Mouse (Mus musculus) kidney, adult 2 months (tissue): Measurements from ENCODE around the gene Kdf1. TPM values are rescaled to one million over a fixed set of nuclear protein-coding genes. Genes with fewer than 3 reads are reported as not detected.

Source experiments
- DNase-seq: peaks from one replicate; pipeline ENCODE4 v3.0.0; 2021
- H3K27ac ChIP-seq: fragments of 200-500 bp; 2 replicates; pipeline ENCODE4 v1.5.1; 2012; ENCODE audit warnings: low read depth, low read length, control low read depth, inconsistent platforms; ENCODE audit not compliant: insufficient read depth
- H3K27me3 ChIP-seq: fragments of 200-500 bp; replicated peaks from 2 replicates; pipeline ENCODE4 v1.6.1; 2012; ENCODE audit warnings: mild to moderate bottlenecking, moderate library complexity, low read length, inconsistent platforms; ENCODE audit not compliant: control insufficient read depth, insufficient read depth
- H3K36me3 ChIP-seq: fragments of 200-500 bp; 2 replicates; pipeline ENCODE4 v1.6.1; 2012; ENCODE audit warnings: mild to moderate bottlenecking, moderate library complexity, low read length, inconsistent platforms; ENCODE audit not compliant: control insufficient read depth, insufficient read depth
- H3K4me1 ChIP-seq: fragments of 200-500 bp; 2 replicates; pipeline ENCODE4 v1.6.1; 2011; ENCODE audit warnings: low read length; ENCODE audit not compliant: control insufficient read depth, insufficient read depth
- H3K4me3 ChIP-seq: fragments of 200-500 bp; 2 replicates; pipeline ENCODE4 v1.5.1; 2011; ENCODE audit warnings: mild to moderate bottlenecking, low read depth, low read length, control low read depth; ENCODE audit not compliant: insufficient read depth
- CTCF ChIP-seq: fragments of 200-500 bp; conservative IDR thresholded peaks from 2 replicates; pipeline ENCODE4 v1.5.1; 2011; ENCODE audit warnings: low read depth, mild to moderate bottlenecking, control low read depth, low read length, moderate library complexity, mixed read lengths; ENCODE audit not compliant: insufficient read depth, insufficient read length
- POLR2A ChIP-seq: fragments of 200-500 bp; IDR thresholded peaks from one replicate; pipeline ENCODE4 v1.6.1; 2011; ENCODE audit warnings: low read depth, low read length, control low read depth
- WGBS: fragments of 180-500 bp; shearing (Covaris S2); methylation state at CpG from one replicate; pipeline ENCODE4 v1.1.7; 2018; 5-methylcytosine and 5-hydroxymethylcytosine counted together
- polyA plus RNA-seq: library from polyadenylated mRNA; depleted of rRNA; stranded (reverse); fragments of >200 nt; gene quantifications from 2 replicates; pipeline ENCODE4 v1.2.3, GENCODE M21; 2012

Gene Kdf1
- polyA plus RNA-seq, 1 experiment, result 39.7 TPM

GRCm38 (mm10) chr4:133496738-133497445 lies 21.9 kb upstream of the Kdf1 start:
- peaks cover 6% of the 10 kb centered on the region; the same call in 1 of the 2 replicates for H3K4me1 ChIP-seq
- DNase-seq, result no peak
- H3K4me3 ChIP-seq, result no peak overlapping the region
- H3K27me3 ChIP-seq, result no peaks in the 10 kb centered on the region; the same call in 1 of the 2 replicates
- H3K36me3 ChIP-seq, result no peaks in the 10 kb centered on the region
- TF ChIP-seq CTCF, result no peak
- no peak for TF ChIP-seq POLR2A
- H3K27ac ChIP-seq, result no peak overlapping the region
- 43% methylated on average over 6 of the region's 6 CpGs for WGBS

- 0 out of 2 replicates have a peak, but pooled peaks cover 6% of the 10 kb centered on the region for H3K4me1 ChIP-seq
- H3K27ac ChIP-seq, result no peak overlapping the region
- no peak for TF ChIP-seq POLR2A
- no peak for TF ChIP-seq CTCF
- H3K36me3 ChIP-seq, result no peaks in the 10 kb centered on the region
- WGBS, result 3% methylated on average over 70 of the region's 70 CpGs
- peak; percentile 28 for DNase-seq
- H3K4me3 ChIP-seq, result peak overlapping the region; percentile 59
- no peaks in the 10 kb centered on the region; the same call in 1 of the 2 replicates for H3K27me3 ChIP-seq
Measured at GRCm38 (mm10) chr4:133497461-133498159, 21.2 kb upstream of the Kdf1 start.

GRCm38 (mm10) chr4:133498160-133498724 lies 20.5 kb upstream of the Kdf1 start, which contains the start of gene Trnp1:
TSS of gene Trnp1 (minus strand) at chr4:133498550.
- WGBS, result under 1% methylated on average over 53 of the region's 53 CpGs
- no peaks in the 10 kb centered on the region for H3K36me3 ChIP-seq
- H3K27me3 ChIP-seq, result no peaks in the 10 kb centered on the region; the same call in 1 of the 2 replicates
- H3K4me3 ChIP-seq, result peak within 1 kb of the TSS; percentile 59
- DNase-seq, result peak; percentile 60
- no peak within 1 kb of the TSS for H3K27ac ChIP-seq
- H3K4me1 ChIP-seq, result 0 out of 2 replicates have a peak, but pooled peaks cover 5% of the 10 kb centered on the region
- TF ChIP-seq CTCF (no peak), POLR2A (no peak)

GRCm38 (mm10) chr4:133501514-133501913 lies 17.2 kb upstream of the Kdf1 start:
- DNase-seq, result no peak
- Histone ChIP-seq H3K27me3 (no peaks in the 10 kb centered on the region; the same call in 1 of the 2 replicates), H3K36me3 (no peaks in the 10 kb centered on the region), H3K4me3 (no peak overlapping the region), H3K4me1 (no peaks in the 10 kb centered on the region), H3K27ac (no peak overlapping the region)
- TF ChIP-seq CTCF, result no peak
- 62% methylated on average over 7 of the region's 7 CpGs for WGBS

- Histone ChIP-seq H3K36me3 (no peaks in the 10 kb centered on the region), H3K4me1 (no peaks in the 10 kb centered on the region), H3K27me3 (no peaks in the 10 kb centered on the region), H3K4me3 (no peak overlapping the region), H3K27ac (no peak overlapping the region)
- TF ChIP-seq POLR2A, result no peak
- no peak for TF ChIP-seq CTCF
- no peak for DNase-seq
- WGBS, result 30% methylated on average over 5 of the region's 5 CpGs
Measured at GRCm38 (mm10) chr4:133504300-133504699, 14.5 kb upstream of the Kdf1 start.

- Histone ChIP-seq H3K4me1 (no peaks in the 10 kb centered on the region), H3K4me3 (no peak overlapping the region), H3K27ac (no peak overlapping the region), H3K27me3 (no peaks in the 10 kb centered on the region), H3K36me3 (no peaks in the 10 kb centered on the region)
- TF ChIP-seq POLR2A, result no peak
- no peak for TF ChIP-seq CTCF
- DNase-seq, result no peak
- WGBS, result 56% methylated on average over 9 of the region's 9 CpGs
Measured at GRCm38 (mm10) chr4:133504755-133505485, 13.8 kb upstream of the Kdf1 start.

GRCm38 (mm10) chr4:133506573-133506972 lies 12.2 kb upstream of the Kdf1 start:
- H3K27me3 ChIP-seq, result no peaks in the 10 kb centered on the region
- TF ChIP-seq CTCF, result no peak
- no peak for TF ChIP-seq POLR2A
- H3K27ac ChIP-seq, result no peak overlapping the region
- DNase-seq, result no peak
- 81% methylated on average over 5 of the region's 5 CpGs for WGBS
- no peaks in the 10 kb centered on the region for H3K36me3 ChIP-seq
- no peak overlapping the region for H3K4me3 ChIP-seq
- H3K4me1 ChIP-seq, result no peaks in the 10 kb centered on the region
